Mouse (Mus musculus) c-Kit-positive CD71-negative TER-119-negative erythroid progenitor cells, embryonic 14.5 days (primary cell): ENCODE results near the gene Ccdc73.
"Not testable (repeated sequence)": the region's sequence is repeated elsewhere in the genome, so short reads cannot be mapped to it uniquely, and the experiment has no call there.

Source experiments
- DNase-seq: peaks from one replicate; pipeline ENCODE4 v3.0.0-alpha.2; 2013; ENCODE audit warnings: low read depth

Ccdc73 gene

GRCm38 (mm10) chr2:104867282-104867855 lies at the start of gene Ccdc73:
Gene Ccdc73, plus strand, starts transcription at chr2:104867805.
- no peak for DNase-seq

- DNase-seq, result not testable (repeated sequence)
Measured at GRCm38 (mm10) chr2:104818763-104819162, 48.8 kb upstream of the Ccdc73 start.

GRCm38 (mm10) chr2:104826191-104826590 lies 41.4 kb upstream of the Ccdc73 start:
- no peak for DNase-seq

DNA sequence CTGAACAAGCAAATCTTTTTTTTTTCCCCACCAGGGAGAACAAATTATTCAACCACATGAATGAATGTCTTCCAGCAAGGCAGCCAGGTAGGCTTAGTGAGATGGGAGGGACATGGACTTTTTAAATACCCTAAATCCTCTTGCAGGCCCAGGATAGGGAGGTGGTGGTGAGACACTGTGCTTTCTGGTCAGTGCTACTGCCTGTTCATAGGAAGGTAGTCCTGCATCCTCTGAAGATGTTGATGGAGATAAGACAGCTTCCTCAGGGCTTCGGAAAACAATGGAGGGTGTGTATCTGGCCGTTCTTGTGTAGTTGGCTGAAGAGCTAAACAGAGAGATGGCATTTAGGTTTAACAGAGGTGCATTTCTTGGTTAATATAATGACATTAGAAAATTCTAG lies 35.1 kb upstream of the Ccdc73 start:
- no peak for DNase-seq

- no peak for DNase-seq
Measured at GRCm38 (mm10) chr2:104840974-104841373, 26.6 kb upstream of the Ccdc73 start.

- no peak for DNase-seq
Measured at GRCm38 (mm10) chr2:104841736-104842135, 25.9 kb upstream of the Ccdc73 start.

GRCm38 (mm10) chr2:104842559-104842958 lies 25.0 kb upstream of the Ccdc73 start:
- DNase-seq, result no peak

GRCm38 (mm10) chr2:104846638-104847414 lies 20.8 kb upstream of the Ccdc73 start:
- no peak for DNase-seq

- no peak for DNase-seq
Measured at GRCm38 (mm10) chr2:104847645-104848044, 20.0 kb upstream of the Ccdc73 start.

DNA sequence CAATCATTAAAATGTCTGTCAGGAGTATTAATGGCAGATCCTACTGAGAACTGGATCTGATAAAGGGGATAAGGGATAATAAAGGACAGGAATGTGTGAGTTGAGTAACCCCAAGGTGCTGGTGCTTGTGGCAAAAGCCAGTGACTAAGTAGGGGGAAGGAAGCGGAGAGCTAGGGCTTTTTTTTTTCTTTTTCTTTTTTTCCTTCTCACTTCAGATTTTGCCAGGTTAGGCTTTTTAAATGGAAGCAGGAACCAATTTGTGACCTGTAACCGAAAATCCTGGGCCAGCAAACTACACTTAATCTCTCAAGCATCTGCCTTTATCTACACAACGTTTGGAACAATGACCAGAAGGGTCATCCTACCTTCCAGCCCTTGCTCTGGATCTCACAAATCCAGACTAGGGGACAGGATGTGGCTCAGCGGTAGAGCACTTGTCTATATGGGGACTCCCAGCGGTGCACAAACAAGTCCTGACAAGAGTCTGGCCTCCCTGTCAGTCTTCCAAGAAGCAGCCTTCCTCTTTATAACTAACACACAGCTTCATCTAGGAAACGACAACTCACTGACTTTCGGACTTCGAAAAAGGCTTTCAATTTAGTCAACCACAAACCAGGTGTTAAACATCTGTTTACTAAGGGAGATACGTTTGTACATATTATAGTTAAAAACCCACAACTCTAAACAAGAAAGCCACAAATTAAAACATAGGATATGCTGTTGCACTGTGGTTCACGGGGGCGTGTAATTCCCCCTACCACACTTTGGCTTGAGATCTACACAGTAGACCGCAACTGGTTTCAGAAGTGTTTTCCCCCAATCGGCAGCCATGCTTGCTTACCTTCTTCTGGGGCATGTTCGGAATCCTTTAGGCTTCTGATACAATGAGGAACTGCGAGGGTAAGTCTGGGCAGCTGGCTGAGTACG lies 19.1 kb upstream of the Ccdc73 start:
- no peak for DNase-seq

DNA sequence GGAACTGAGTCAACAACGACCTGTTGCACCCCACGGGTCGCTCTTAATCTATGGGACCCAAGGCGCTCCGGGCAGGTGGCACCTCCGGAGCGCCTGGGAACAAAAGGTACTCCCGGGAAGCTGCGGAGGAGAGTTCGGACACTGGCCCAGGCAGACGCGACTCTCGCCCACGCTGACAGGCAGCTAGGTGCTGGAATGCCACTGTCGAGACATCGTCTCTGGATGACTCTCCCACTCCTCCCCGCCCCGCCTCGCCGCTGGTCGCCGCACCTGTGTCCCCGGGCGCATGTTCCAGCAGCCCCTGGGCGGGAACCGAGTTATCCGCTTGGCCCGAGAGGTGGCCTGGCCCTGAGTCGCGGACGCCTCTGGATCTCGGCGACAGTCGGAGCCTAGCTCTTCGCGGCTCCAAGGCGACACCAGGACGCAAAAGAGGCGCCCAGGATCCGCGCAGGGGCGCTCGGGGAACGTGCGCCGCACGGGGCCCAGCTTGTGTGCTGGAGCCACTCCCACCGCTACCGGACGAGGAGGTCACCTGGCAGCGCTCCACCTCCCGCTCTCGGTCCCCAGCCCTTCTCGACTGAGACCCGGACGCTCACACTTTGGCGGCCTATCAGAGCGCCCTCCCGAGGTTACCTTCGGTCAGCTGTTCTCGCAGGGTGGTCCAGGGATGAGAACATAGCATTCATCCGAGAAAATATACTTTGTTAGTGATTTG lies 18.2 kb upstream of the Ccdc73 start, which contains the start of gene Prrg4:
Gene Prrg4, minus strand, starts transcription at position 601 of the 715 bp plus-strand sequence.
- no peak for DNase-seq

DNA sequence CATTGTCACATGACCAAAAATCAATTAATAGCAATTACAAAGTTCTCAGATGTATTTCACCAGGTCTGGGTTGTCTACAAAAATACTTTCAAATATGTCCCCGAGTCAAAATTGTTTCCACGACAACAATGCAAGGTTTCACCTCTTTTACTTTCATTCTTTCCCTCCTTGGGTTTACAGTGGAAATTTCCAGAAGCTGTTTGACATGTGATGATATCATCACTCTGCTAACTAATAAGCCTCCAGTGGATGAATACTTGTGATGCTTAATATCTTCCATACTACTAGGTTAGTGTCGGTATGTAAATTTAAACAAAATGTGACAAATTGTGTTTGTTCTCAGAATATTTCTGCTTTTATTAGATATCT lies 17.6 kb upstream of the Ccdc73 start:
- no peak for DNase-seq

DNA sequence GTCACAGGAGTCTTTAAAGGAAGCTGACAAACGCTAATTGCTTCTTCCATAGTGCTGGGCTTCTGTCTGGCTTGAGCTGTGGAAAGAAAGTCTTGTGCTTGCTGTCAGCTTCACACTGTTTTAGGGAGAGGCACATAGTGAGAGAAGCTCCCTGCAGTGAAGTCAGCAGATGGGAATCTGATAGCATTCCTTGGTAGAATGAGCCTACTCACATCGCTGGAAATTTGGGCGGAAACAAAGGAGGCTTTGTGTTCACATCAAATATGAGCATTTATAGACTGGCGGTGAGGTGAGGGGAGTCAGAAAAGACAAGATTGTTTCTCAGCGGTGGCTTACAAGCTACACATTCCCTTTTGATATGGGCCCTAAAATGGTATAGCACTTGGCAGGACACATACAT lies 15.9 kb upstream of the Ccdc73 start:
- DNase-seq, result no peak

DNA sequence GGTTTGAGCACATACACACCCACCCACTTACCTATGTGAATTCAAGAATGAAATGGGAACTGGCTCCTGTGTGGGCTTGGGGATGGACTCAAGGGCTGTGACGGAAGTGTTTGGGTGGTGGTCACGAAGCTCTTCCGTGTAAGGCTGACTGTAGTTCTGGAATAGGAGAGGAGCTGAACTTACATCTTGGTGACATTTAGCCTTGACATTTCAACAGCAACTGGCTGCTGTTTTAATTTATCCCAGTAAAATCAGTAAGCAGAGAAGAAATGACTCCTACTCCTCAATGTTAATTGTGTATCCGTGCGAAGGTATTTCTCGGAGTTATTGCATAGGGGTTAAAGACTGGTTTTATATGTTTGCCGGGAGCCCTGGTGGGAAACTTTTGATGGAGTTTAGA lies 15.1 kb upstream of the Ccdc73 start:
- DNase-seq, result no peak

- DNase-seq, result no peak
Measured at GRCm38 (mm10) chr2:104854836-104855235, 12.8 kb upstream of the Ccdc73 start.

DNA sequence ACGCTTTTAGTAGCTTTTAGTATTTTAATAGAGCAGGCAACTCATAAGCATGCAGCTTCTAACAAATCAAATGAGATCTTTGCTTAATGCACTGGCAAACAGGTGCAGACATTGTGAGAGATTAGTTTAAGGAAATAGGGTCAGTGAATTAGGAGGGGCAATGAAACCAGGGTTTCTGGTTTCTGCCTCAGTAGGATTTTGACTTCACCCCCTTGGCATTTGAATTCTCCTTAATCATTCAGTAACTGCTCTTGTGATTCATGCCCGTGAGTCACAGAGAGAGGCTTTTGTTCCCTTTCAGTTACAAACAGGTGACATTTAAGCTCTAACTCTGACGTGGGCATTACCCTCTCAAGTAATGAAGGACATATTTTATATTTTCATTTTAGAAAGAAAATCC lies 11.9 kb upstream of the Ccdc73 start:
- no peak for DNase-seq

- DNase-seq, result no peak
Measured at GRCm38 (mm10) chr2:104856218-104856617, 11.4 kb upstream of the Ccdc73 start.

DNA sequence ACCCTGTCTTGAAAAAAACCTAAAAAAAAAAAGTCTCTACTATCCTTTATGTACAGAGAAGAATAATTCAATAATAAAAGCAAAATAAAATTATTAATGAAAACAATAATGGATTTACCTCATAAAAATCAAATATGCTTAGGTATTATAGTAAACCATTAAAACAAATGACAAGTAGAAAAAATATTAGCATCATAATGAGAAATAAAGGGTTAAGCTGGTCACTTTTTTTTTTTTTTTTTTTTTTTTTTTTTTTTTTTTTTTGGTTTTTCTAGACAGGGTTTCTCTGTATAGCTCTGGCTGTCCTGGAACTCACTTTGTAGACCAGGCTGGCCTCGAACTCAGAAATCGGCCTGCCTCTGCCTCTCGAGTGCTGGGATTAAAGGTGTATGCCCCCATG lies 9.5 kb upstream of the Ccdc73 start:
- not testable (repeated sequence) for DNase-seq

GRCm38 (mm10) chr2:104859060-104859459 lies 8.5 kb upstream of the Ccdc73 start:
- DNase-seq, result no peak

DNA sequence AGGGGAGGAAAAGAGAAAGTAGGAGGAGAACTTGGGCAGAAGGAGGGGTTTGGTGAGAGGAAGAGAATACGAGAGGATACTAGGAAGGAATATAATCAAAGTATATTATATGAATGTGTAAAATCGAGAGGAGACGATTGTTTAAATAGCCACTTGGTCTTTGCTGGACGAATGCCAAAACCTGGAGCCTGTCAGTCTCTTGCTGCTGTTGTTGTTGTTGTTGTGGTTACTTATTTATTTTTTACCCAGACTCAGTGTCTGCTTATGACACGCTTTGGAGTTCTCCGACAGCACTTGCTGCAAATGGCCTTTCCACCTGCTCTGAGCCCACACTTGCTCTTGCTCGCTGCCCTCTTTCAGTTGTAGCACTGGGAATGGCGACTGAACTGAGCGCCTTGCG lies 7.2 kb upstream of the Ccdc73 start:
- DNase-seq, result no peak

GRCm38 (mm10) chr2:104864176-104864860 lies 3.3 kb upstream of the Ccdc73 start:
- DNase-seq, result no peak
